Mouse (Mus musculus): Measurements from ENCODE around the gene Magi1. TPM values are rescaled to one million over a fixed set of nuclear protein-coding genes. Genes with fewer than 3 reads are reported as not detected.
"Not testable (repeated sequence)": the region's sequence is repeated elsewhere in the genome, so short reads cannot be mapped to it uniquely, and the experiment has no call there.

Gene Magi1
- total RNA-seq, 2 experiments from 2014 or later, result 7.1 to 9.8 TPM

DNA sequence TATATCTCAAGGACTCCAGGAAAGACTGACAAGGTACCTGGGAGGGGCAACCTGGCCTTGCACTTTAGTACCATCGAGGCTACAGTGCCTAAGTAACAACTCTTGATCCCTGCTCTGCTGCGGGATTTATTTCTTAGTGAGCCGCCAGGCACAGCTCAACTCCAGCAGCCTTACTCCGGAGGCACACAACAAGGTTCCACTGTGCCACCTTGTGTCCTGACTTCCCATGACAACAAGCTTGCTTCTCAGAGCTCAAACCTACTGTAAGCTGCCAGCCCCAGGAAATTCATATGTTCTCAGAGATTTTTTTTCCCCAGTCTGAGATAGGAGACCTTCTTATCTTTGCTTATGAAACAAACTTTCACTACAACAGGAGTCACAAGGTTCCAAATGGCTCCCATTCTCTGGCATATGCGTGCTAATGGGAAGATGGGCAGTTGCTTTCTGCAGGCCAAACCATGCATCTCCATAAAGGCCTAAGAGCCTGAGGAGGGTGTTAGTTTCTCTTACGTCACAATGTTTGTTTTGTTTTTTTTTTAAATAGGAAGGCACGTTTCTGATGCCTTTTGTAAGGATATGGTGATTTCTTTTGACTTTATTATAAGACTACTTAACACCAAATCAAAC lies 556.8 kb downstream of the Magi1 start:
- DNase-seq, result no peak

DNA sequence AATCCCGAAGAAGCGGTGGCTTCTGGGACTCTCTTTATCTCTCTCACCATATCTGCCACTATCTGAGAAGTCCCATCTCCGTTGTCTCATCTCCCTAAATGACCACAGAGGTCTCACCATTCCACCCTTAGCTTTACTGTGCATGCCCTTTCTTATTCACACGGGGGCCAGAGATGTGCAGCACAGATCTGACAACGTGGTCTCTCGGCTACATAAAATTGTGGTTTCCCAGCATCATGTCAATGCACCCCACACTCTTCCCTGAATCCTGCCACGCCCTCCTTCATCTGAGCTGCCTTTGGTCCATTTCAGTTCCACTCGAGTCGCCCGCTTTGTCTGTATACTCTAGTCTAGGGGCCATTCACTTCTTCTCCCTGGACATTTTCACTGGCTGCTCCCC lies 557.6 kb downstream of the Magi1 start:
- no peak for DNase-seq

DNA sequence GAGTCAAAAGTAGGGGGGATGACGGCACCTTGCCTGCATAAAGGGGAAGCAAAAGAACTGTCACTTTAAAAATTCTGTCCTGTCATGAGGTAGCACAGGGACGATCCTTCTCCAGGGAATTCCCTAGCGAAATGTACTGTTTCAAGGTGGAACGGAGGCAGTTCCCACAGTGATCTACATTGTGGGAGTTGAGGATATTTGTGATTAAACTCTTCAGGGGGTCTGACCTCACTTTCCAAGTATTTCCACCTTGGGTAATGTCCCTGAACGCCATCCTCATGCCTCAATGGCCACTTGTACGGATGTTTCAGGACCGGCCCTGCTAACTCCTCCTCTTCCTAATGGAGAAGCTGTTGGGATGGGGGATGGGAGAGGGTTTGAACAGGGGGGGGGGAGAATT lies 559.0 kb downstream of the Magi1 start:
- DNase-seq, result no peak

DNA sequence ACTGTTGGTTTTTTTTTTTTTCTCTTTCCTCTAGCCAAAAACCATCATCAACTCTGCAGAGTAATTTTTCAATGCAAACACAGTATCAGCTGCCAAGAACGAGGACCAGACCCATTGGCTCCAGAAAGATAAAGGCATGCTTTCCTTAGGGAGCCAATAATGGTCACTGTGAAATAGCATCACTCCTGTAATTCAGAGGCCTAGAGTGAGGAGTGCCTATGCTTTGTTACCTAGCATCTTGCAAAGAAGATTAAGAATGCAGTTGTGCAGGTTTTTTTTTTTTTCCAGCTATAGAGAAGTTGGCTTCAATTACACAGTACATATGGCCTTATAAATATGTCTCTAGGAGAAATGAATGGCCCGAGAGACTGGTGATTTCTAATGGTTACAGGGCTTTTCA lies 560.5 kb downstream of the Magi1 start:
- DNase-seq, result no peak

DNA sequence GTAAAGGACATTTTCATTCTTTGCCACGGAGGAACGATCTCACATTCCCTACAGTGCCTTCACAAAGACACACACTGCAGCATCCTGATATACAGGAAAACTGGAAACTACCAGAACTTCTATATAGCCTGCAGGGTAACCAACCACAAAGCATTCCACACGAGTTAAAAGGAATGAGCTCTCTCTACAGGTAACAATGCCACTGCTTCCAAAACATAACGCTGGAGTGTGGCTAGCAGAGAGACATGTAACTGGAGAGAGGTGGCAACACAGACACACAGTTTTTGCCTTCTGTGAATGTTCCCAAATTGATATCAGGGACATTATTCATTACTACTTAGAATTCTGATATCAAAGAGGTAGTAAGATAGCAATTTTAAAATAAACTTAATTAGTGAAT lies 564.2 kb downstream of the Magi1 start:
- DNase-seq, result no peak

DNA sequence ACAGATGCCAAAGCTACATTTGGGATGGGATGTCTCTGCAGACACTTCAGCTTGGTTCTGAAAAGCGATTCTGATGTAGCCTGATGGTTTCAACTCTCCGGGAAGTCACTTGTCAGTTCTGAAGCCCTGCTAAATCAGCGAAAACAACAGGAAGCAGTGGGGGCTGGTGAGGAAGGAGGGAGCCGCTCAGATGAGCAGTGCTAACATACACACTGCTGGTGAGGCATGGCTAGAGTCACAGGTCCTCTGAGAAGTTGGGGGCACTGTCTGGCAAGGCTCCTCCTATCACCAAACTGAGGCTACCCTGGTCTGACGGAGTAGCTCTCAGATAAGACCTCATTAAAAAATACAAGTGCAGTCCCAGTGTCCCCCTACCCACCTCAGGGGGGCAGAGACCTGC lies 565.3 kb downstream of the Magi1 start:
- DNase-seq, result no peak

DNA sequence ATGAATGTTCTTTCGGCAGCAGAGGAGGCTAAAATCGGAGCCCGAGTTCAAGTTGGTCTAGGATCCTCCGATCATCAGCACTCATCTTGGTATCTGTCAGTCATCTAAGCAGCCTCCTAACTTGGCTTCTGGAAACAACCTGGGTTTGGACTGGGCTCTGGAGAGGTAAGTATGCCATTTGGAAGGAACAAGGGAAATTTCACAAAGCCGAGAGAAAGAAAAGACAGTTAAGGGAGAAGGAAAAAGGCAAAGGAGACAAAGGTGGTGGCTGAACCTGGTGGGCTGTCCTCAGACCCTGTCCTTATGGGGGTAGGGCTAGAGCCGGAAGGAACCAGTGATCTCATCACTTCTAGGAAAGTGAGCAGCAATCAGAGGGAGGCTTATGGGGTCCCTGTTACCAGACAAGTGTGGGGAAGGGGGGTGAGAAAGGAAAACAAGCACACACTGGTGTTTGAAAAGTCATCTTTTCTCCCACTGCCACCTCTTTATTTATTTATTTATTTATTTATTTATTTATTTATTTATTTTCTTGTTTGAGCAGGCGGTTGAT lies 565.8 kb downstream of the Magi1 start:
- DNase-seq, result no peak

DNA sequence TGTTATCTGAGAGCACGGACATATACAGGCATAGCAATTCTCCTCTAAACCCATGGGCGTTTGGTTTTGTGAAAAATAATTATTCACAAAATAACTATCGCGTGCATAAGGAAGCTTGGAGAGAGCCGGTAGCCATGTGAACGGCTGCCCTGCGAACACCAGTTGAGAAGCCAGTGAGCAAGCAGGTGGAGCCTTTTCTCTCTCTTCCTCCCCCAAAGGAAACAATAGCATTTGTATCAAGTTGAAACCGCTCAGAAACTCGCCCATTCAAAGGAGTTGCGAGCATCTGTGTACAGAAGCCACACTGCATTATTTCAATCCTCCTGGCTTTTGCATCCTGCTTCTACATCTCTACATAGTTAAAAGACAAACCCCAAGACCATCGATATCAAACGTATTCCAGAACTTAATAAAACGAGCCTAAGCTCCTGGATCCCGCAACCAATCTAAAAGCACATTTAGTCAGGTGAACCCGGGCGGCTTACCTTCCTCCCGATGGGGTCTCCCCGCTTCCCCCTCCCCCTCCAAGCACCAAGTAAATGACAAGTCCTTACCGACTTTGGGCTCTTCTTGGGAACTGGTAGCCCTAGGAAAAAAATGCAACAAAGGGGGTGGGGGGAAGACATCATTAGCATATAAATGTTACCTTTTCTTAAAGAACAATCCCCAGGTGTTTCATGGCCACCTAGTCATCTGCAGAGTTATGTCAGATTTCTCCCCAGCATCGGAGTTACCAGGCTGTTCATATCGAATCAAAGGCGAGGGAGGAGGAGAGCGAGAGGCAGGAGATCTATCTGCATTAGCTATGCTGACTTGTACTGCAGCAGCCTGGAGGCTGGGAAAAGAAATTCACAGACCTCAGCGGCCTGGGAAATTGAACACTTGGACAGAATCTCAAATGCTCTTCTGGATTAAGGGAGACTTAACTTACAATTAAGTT lies 566.8 kb downstream of the Magi1 start:
- DNase-seq, result no peak

DNA sequence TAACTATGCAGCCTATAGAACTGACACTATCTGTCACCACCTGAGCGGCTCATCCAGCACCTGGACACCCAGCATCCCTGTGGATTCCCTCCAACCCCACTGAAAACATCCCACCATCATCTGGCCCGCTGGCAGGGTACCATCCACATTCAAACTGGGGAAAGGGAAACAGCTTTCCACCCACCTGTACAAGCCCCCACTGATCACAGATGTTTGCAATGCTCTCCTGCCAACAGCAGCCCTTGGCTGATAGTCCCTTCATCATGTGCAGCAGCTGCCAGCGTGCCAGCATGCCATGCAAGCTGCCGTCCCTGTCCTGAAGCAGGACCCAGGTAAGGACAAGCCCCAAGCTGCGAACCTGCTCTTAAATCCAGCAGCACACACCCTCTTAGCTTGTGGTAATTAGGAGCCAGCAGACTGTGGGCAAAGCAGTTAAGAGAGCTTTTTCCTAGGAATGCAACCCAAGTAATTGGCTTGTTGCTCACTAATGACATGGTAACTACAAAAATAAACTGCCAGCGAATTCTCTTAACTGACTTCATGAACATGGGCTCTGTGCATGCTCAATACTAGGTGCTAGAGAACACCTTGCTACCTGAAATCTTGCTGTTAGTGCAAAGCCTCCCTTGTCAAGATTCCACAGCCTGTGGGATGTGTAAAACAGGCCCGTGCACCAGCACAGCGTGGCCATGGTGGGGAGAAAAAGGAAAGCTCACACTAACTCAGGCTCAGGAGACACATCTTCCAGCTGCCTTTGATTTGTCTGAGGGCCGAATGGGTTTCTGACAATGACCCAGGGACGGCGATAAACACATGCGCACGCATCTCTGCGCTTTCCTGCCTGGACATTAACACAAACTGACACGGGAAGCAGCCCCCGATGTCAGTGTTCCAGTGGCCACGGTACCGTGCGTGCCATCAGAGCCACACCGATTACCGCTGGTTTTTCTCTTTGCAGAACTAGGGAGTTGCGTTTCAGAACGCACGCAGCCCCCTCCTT lies 568.2 kb downstream of the Magi1 start:
- no peak for DNase-seq

DNA sequence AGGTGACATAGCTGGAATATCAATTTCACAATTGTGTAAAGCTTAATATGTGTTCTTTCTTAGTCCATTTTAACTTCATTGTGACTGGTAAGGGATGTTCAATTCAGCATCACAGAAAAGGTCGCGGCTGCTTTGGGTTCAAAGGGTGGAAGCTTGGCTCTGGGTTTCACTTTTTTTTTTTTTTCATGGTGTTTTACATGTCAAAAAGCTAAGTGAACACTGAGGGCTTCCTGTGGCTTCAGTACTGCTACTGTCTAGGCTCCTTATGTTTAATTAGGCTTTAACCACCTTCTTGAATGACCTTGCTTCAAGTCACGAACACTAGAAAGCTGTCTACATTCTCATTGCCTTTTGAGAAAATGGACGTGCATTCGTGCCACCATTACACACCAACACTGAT lies 579.4 kb downstream of the Magi1 start:
- no peak for DNase-seq

DNA sequence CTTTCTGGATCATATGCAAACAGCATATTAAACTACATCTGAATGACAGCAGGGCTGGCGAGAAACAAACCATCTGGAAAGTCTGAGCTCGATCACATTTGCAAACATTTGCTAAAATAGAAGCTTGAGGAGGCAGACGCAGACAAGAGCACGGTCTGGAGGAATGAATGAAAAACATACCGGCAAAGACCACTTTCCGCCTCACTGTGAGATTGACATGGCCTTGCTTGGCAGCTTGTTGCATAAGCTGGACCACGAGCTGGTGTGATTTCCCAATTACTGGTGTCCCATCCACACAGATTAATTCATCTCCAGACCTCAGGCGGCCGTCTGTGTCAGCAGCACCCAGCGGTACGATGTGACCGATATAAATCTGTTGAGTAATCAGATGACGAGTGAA lies 584.3 kb downstream of the Magi1 start:
- no peak for DNase-seq

DNA sequence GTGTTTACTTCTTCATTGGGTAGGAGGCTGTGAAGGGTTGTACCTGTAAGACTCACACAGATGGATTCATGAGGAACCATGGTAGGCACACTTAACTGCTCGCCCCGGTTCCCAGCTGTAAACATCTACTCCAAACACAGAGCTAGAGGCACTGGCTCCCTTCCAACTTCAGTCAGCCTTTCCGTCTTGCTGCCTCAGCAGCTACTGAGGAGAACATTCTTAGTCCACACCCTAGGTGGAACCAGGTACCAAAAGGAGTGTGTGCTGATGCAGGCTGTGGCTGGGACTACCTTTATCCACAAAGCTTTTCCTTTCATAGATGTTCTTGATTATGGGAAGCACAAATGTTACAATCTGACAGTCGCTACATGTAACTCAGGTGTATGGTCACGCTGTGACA lies 585.8 kb downstream of the Magi1 start:
- DNase-seq, result no peak

DNA sequence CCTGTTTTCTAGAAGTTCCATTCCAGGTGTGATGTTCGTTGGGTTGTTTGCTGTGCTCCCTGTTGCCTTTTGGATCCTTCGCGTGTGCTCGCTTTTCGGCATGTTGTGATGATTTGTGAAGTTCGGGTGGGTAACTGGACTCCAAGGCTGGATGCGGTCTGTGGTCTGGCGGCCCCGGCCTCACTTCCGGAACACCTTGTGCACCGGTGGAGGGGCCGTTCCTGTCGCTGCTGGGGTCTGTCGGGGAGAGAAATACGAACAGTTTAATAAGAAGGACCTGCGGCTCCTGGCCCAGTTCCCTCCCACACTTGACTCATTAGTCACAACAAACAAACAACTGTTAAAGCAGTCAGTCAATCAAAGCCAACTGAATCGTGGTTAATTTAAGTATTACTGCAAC lies 605.0 kb downstream of the Magi1 start:
- DNase-seq, result no peak

DNA sequence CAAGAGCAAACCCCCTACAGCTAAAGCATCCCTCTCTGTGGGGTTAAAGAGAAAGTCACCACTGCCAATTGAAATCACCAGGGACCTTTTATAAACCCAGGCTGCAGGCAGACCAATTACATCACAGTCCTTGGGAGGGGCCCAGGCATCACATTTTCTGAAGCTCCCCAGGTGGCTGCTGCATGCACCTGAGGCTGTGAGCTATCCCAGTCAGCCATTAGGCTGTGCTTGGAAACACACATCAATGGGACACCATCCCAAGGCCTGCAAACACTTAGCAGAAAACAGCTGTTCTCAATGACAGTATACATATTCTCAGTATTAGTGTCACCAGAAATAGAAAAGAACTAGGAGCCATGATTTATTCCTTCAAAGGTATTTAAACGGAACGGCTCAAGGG lies 617.0 kb downstream of the Magi1 start:
- DNase-seq, result no peak

DNA sequence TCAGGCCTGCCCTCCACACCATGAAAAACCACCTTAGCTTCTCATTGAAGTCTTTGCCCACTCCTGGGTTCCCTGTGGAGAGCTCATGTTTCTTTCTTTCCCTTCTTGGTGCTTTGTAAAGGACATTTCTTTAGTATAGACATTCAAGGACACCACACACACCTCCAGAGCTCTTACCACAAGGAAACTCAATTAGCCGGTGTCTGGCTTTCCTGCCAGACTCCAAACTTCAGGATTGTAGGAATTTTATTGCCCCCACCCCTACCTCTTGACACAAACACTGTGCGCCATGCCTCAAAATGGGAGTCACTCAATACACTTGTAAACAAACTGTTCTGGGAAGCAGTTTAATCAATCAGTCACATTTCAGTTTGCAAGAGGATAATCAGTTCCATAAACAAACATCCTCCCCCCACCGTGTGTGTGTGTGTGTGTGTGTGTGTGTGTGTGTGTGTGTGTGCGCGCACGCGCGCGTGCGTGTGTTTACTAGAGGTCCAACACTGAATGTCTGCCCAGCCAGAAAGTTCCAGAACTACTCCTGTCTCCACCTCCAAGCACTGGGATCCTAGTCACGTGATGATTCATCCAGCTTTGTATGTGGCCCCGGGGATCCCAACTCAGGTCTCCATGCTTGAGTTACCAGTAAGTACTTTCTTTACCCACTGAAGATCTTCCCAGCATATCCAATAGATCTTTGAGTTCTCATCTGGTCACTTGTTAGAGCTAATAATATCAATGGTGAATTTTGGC lies 618.5 kb downstream of the Magi1 start:
- DNase-seq, result no peak

DNA sequence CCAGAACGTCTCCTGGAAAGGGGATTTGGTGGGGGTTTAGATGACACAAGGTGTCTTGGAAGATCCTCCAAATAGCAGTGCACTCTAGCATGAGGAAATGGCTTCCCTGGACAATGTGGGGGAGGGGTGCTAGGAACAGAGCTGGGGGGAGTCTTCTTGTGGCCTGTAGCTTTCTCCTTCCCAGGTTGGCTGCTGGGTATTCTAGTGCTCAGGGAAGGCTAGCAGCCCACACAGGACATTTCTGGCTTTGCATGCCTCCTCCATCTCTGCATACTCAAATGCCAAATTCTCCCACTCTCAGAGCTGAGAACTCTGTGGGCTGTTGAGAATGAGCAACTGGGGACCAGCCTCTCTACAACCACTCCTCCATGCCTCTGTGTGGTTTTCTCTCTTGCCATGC lies 622.6 kb downstream of the Magi1 start:
- DNase-seq, result no peak

DNA sequence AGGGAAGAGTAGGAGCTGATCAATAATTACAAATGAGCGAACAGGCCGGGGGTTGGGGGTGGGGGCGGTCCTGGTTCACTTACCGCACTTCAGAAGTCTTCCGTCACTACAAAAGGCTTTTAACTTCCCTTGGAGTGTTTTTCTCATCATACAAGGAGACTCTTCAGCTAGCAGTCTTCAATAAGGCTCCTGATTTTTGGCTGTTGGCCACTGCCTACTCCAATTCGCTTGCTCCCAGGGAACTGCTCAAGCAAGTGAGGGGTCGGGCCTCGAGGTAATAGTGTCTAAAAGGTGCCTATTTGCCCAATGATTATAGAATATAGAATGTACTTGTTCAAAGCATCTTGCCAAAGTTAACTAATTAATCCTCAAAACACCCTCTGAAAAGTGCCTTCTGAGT lies 624.2 kb downstream of the Magi1 start:
- no peak for DNase-seq

DNA sequence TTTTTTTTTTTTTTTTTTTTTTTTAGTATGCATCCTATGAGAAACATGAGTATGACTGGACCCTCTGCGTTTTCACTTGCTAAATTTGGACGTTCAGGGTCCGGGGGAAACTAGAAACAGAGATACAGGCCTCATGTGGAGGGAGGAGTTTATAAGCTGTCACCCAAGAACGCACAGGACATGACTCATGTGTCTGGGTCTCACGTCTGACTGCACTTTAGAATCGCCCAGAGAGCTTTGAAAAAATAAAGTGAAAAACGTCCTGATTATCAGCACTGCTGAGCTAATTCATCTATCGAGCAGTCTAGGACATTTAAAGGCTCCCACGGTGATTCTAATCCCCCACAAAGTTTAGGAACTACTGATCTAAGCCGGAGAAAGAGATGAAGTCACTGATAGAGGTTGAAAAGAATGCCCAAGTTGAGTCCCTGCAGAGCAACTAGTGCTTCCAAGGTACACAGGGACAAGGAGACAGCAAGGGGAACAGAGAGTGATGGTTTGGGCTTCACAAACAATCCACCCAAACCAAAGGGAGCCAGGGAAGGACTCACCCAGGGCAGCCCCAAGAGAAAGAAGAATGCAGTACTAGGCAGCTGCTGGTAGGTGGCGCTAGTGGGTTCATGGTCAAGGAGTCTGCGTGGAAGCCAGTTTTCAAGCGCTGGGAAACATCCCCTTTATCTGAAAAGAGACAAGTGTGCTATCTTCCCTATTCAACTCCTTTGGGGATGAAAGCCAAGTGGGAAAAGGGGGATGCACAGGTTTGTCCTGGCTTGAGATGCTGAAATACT lies 626.3 kb downstream of the Magi1 start:
- DNase-seq, result peak; percentile 70

DNA sequence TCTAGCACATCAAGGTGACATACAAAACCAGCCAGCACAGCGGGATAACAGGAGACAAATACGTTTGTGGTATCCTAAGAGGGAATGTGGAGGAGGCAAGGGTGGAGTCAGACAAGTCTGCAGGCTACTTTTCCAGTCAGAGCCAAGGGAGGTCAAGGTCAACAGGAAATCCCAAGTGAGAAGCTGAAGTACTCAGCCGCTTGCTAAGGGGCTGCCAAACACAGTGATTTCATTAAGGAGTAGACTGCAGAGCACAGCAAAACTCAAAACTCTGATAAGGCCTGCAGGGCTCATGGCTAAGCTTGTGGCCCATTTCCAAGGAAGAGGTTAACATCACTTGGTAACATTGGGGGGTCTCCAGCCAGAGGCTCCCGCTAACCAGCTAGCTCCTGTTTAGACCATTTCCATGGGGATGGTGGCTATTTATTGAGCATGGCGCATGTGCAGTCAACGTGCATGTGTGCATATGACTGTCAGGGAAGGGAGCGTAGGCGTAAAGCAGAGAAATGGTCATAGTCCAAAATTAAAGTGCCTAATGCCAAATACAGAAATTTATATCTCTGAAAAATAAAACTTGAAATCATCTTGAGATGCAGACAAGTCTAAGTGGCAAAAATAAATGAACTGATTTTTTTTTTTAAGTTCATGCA lies 635.0 kb downstream of the Magi1 start:
- DNase-seq, result no peak

DNA sequence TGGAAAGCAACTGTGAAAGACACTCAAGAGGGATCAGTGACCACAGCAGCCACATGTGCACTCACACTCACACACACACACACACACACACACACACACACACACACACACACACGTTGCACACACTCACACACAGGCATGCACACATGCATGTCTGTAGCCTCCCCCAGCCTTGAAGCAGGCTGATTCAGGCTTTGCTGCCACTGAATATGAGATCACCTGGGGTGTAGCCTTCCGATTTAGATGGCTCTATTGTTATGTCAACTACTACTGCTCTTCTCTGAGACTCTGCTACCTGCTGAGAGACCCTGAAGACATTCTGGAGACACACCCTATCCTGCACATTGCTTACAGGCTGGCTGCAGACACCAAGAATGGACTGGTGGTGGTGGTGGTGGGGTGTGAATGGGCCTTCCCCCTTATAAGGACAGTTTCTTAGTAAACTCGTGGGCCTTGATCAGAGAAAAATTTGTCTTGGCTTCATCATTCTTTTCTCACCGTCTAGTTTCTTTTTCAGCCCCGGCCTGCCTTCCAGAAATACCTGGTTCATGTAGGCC lies 653.9 kb downstream of the Magi1 start:
- DNase-seq, result not testable (repeated sequence)

All from gastrocnemius, postnatal 10 days (tissue).